21 mouse cellular contexts compared by ENCODE assay signal in genomic region chr5:121761459-121761858, GRCm38 (mm10).
"Had no signal": no experiment of that assay in that cellular context is flagged by ENCODE, and none has a peak within 500 bp of the region (broad histone marks: within the 10 kb centered on the region; RNA-seq: fewer than 3 reads in every experiment).

No protein-coding gene starts in this region.

- H3K9me3 ChIP-seq: limb, embryonic 10.5 days; limb, embryonic 13.5 days; midbrain, embryonic 12.5 days; midbrain, embryonic 15.5 days; neural tube, embryonic 12.5 days; neural tube, embryonic 15.5 days had no signal

- H3K9ac ChIP-seq: limb, embryonic 13.5 days; liver, embryonic 14.5 days; liver, postnatal 0 days; lung, embryonic 14.5 days; midbrain, embryonic 12.5 days; midbrain, embryonic 15.5 days; neural tube, embryonic 12.5 days; neural tube, embryonic 15.5 days had no signal

- H3K4me1 ChIP-seq: limb, embryonic 10.5 days; midbrain, embryonic 15.5 days had no signal

- ATAC-seq: liver, postnatal 0 days; lung, postnatal 0 days; midbrain, embryonic 15.5 days had no signal

- H3K4me2 ChIP-seq: limb, embryonic 13.5 days; liver, embryonic 11.5 days; lung, embryonic 14.5 days; midbrain, embryonic 12.5 days; midbrain, embryonic 15.5 days; neural tube, embryonic 12.5 days; neural tube, embryonic 15.5 days had no signal

- H3K36me3 ChIP-seq: midbrain, embryonic 15.5 days; neural tube, embryonic 15.5 days had no signal

- H3K4me3 ChIP-seq: limb, embryonic 10.5 days; limb, embryonic 13.5 days; midbrain, embryonic 12.5 days; midbrain, embryonic 15.5 days; neural tube, embryonic 12.5 days; neural tube, embryonic 15.5 days had no signal

- H3K27me3 ChIP-seq: limb, embryonic 13.5 days; midbrain, embryonic 12.5 days; midbrain, embryonic 15.5 days; neural tube, embryonic 12.5 days; neural tube, embryonic 15.5 days had no signal

- DNase-seq: kidney, adult 18-20 months; kidney, postnatal 10 days; kidney, postnatal 36 days; layer of hippocampus, postnatal 36 days; liver, postnatal 0 days; lung, embryonic 14.5 days; right cerebral cortex, adult 18-20 months; right cerebral cortex, postnatal 14 days; right cerebral cortex, postnatal 4 days; thymus, postnatal 25 days had no signal

- H3K27ac ChIP-seq: limb, embryonic 10.5 days; limb, embryonic 13.5 days; liver, embryonic 14.5 days; macrophage; midbrain, embryonic 12.5 days; midbrain, embryonic 15.5 days; neural tube, embryonic 12.5 days; neural tube, embryonic 15.5 days; stomach, postnatal 0 days had no signal
